Mouse (Mus musculus) B cell, adult (primary cell): ENCODE results near the gene Gm6993. TPM values are rescaled to one million over a fixed set of nuclear protein-coding genes. Genes with fewer than 3 reads are reported as not detected.

Experiments used
- total RNA-seq: library from RNA; stranded (reverse); gene quantifications from 4 replicates; pipeline ENCODE4 v1.2.4, GENCODE M21; 2023; ENCODE audit not compliant: inconsistent age

The Gm6993 gene
- total RNA-seq = not detected in 4 replicates

DNA sequence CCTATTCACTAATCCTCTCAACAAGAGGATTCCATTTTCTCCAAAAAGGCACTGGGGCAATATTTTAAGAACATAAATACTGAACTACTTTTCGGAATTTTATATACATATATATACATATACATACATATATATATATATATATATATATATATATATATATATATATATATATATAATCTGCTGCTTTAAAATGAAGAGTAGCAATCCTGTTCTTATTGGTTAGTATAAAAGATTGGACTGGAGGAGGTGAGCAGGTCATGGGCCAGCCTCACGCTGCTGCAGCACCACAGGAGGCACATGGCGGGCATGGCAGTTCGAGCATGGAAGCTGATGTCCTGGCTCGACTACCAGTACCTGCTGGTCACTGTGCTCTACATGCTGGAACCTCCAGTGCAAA lies at the start of gene Gm6993:
Gene Gm6993 (plus strand): TSS at position 301 of the 400 bp plus-strand sequence.

DNA sequence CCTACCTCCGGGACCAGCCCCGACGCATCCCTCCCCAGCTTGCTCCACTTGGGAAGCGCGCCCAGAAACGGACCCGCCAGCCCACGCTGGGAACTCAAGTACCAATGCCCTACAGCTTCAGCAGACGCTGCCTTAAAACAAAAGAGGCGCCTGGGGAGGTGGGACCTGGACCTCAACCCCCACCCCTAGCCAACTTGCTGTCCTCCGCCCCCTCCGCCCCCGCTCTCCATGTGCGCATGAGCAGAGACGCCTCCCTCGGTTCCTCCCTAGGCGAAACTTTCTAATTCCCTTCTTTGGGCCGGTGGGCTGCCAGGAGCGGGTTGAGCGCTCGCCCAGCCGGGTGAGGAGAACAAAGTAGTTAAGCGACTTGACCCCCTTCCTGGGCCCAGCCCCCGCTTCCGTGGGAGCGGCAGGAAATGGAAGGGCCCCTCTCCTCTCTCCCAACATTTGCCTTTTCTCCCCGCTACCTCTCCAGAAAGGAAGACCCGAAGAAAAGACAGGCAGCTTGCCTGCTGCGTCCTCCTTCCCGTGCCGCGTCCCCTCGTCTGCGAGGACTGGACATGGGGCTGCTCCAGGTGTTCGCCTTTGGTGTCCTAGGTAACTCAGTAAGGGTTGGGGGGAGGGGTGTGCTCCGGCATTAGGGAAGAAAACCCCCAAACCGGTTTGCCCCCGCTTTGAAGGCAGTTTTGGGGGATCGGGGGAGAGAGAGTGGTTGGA lies 24.6 kb downstream of the Gm6993 start, which contains the start of gene Lamb1:
Gene Lamb1 (plus strand): TSS at position 230 of the 717 bp plus-strand sequence.

Other genes starting within 250 kb of the Gm6993 start
- not detected in 4 replicates for gene Fam110c, start 166.9 kb upstream of the Gm6993 start, total RNA-seq
- gene Lamb1, start 24.5 kb downstream of the Gm6993 start, total RNA-seq = 0.51 TPM in 1 of 4 replicates, not detected in the others
- gene Dld, start 110.7 kb downstream of the Gm6993 start, total RNA-seq = 49.9 to 67.4 TPM (median 56.5 TPM) in 4 replicates
- not detected in 4 replicates for gene Slc26a3, start 150.1 kb downstream of the Gm6993 start, total RNA-seq